Mouse (Mus musculus): Measurements from ENCODE around the gene Rapgef1. TPM values are rescaled to one million over a fixed set of nuclear protein-coding genes. Genes with fewer than 3 reads are reported as not detected.

Gene Rapgef1
- total and polyA plus RNA-seq, 3 experiments, result 86.5 to 185 (median 170) TPM

- TF ChIP-seq IRF4 (IDR thresholded peaks at IDR 0.05; ENCODE audit: low read depth, low read length) (peak; percentile 63), MEF2A (IDR thresholded peaks at IDR 0.05; ENCODE audit: borderline replicate concordance, low read depth, low read length) (peak; percentile 87), ZMIZ1 (IDR thresholded peaks at IDR 0.05; ENCODE audit: low read depth, low read length) (0 out of 2 replicates have a peak, but pooled peaks have one; percentile 64)
Measured at GRCm38 (mm10) chr2:29645071-29645628, 25.6 kb downstream of the Rapgef1 start (continued).

- dilution Hi-C loops (cut with MboI; ENCODE audit: extremely low pct_ligation_motif_present, extremely low pct_unique_long_range_greater_than_20kb, low sequenced_read_pairs), result no loop called here
Measured at GRCm38 (mm10) chr2:29646613-29647012, 27.1 kb downstream of the Rapgef1 start.

GRCm38 (mm10) chr2:29647162-29647561 lies 27.6 kb downstream of the Rapgef1 start:
- TF ChIP-seq ETS1 (conservative IDR thresholded peaks at IDR 0.05; ENCODE audit: low read depth, low read length) (peak; percentile 64), POLR2A (IDR thresholded peaks at IDR 0.05; ENCODE audit: low read depth, low read length) (0 out of 2 replicates have a peak, but pooled peaks have one; percentile 18), EP300 (IDR thresholded peaks at IDR 0.05; ENCODE audit: low read length) (peak; percentile 62), GABPA (IDR thresholded peaks at IDR 0.05; ENCODE audit: insufficient replicate concordance, low read depth, low read length) (no peak), JUND (conservative IDR thresholded peaks at IDR 0.05; ENCODE audit: low read depth, low read length) (no peak)
- H3K79me2 ChIP-seq (replicated peaks; ENCODE audit: control insufficient read depth, extremely low read depth, insufficient read depth, poor library complexity, severe bottlenecking), result peaks cover 90% of the 10 kb centered on the region
- H3K27me3 ChIP-seq (replicated peaks), result no peaks in the 10 kb centered on the region
- H3K9me3 ChIP-seq (replicated peaks; ENCODE audit: low read length), result no peaks in the 10 kb centered on the region
- dilution Hi-C loops (cut with MboI; ENCODE audit: extremely low pct_ligation_motif_present, extremely low pct_unique_long_range_greater_than_20kb, low sequenced_read_pairs), result no loop called here
- peak overlapping the region; percentile 98 for H3K27ac ChIP-seq (ENCODE audit: insufficient read depth, low read depth)
- no peak overlapping the region for H3K4me3 ChIP-seq (replicated peaks in 1 of 3; ENCODE audit: low read depth in 2 of 3, low read length in 2 of 3, poor library complexity in 1 of 3)
- in situ Hi-C loops (cut with MboI; ENCODE audit: low pct_ligation_motif_present, low pct_unique_long_range_greater_than_20kb, low sequenced_read_pairs), result no loop called here
- peaks cover 59 to 98% of the 10 kb centered on the region in 2 experiments for H3K4me1 ChIP-seq (ENCODE audit: control insufficient read depth in 1 of 2, insufficient read depth in 2 of 2)
- DNase-seq (ENCODE audit: extremely low read depth), result no peak
- H3K4me2 ChIP-seq (ENCODE audit: insufficient read depth, low read depth, poor library complexity, severe bottlenecking), result 0 out of 2 replicates have a peak overlapping the region, but pooled peaks have one; percentile 37
- peaks cover 5 to 69% of the 10 kb centered on the region in 2 experiments for H3K36me3 ChIP-seq (replicated peaks in 1 of 2; ENCODE audit: control insufficient read depth in 1 of 2, insufficient read depth in 1 of 2, low read length in 1 of 2)
- H3K9ac ChIP-seq (ENCODE audit: insufficient read depth, low read depth), result peak overlapping the region; percentile 46; the same call in 1 of the 2 replicates

More at GRCm38 (mm10) chr2:29646613-29647012, 27.1 kb downstream of the Rapgef1 start:
- Histone ChIP-seq H3K4me1 (ENCODE audit: control insufficient read depth in 1 of 2, insufficient read depth in 2 of 2) (peaks cover 59 to 98% of the 10 kb centered on the region in 2 experiments), H3K9me3 (replicated peaks; ENCODE audit: low read length) (no peaks in the 10 kb centered on the region), H3K4me2 (ENCODE audit: insufficient read depth, low read depth, poor library complexity, severe bottlenecking) (no peak overlapping the region; the same call in 1 of the 2 replicates), H3K9ac (ENCODE audit: insufficient read depth, low read depth) (0 out of 2 replicates have a peak overlapping the region, but pooled peaks have one; percentile 41), H3K27me3 (replicated peaks) (no peaks in the 10 kb centered on the region), H3K79me2 (replicated peaks; ENCODE audit: control insufficient read depth, extremely low read depth, insufficient read depth, poor library complexity, severe bottlenecking) (peaks cover 90% of the 10 kb centered on the region), H3K27ac (ENCODE audit: insufficient read depth, low read depth) (peak overlapping the region; percentile 98), H3K4me3 (replicated peaks in 1 of 3; ENCODE audit: low read depth in 2 of 3, low read length in 2 of 3, poor library complexity in 1 of 3) (no peak overlapping the region), H3K36me3 (replicated peaks in 1 of 2; ENCODE audit: control insufficient read depth in 1 of 2, insufficient read depth in 1 of 2, low read length in 1 of 2) (peaks cover 5 to 67% of the 10 kb centered on the region in 2 experiments)
- in situ Hi-C loops (cut with MboI; ENCODE audit: low pct_ligation_motif_present, low pct_unique_long_range_greater_than_20kb, low sequenced_read_pairs), result no loop called here
- no peak for TF ChIP-seq POLR2AphosphoS2 (IDR thresholded peaks at IDR 0.05; ENCODE audit: low read depth, low read length)
- TF ChIP-seq KAT2A (IDR thresholded peaks at IDR 0.05; ENCODE audit: insufficient replicate concordance, low read length), result no peak
- TF ChIP-seq CHD2 (IDR thresholded peaks at IDR 0.05; ENCODE audit: low read length), result no peak
- TF ChIP-seq NELFE (IDR thresholded peaks at IDR 0.05; ENCODE audit: low read depth, low read length), result no peak
- TF ChIP-seq TBP (conservative IDR thresholded peaks at IDR 0.05; ENCODE audit: low read depth, low read length), result no peak
- TF ChIP-seq HCFC1 (IDR thresholded peaks at IDR 0.05; ENCODE audit: low read depth, low read length), result no peak
- no peak for TF ChIP-seq MEF2A (IDR thresholded peaks at IDR 0.05; ENCODE audit: borderline replicate concordance, low read depth, low read length)
- TF ChIP-seq USF2 (conservative IDR thresholded peaks at IDR 0.05; ENCODE audit: low read depth, low read length), result no peak
- TF ChIP-seq ZKSCAN1 (IDR thresholded peaks at IDR 0.05; ENCODE audit: borderline replicate concordance, low read depth, low read length), result no peak
- no peak for TF ChIP-seq ZMIZ1 (IDR thresholded peaks at IDR 0.05; ENCODE audit: low read depth, low read length)
- TF ChIP-seq SMC3 (IDR thresholded peaks at IDR 0.05; ENCODE audit: low read depth, low read length), result no peak
- no peak for TF ChIP-seq MXI1 (IDR thresholded peaks at IDR 0.05; ENCODE audit: low read depth, low read length)
- TF ChIP-seq IRF4 (IDR thresholded peaks at IDR 0.05; ENCODE audit: low read depth, low read length), result no peak
- no peak for TF ChIP-seq CTCF (conservative IDR thresholded peaks at IDR 0.05 in 1 of 2, IDR thresholded peaks at IDR 0.05 in 1 of 2; ENCODE audit: low read depth in 2 of 2, low read length in 2 of 2)
- TF ChIP-seq ETS1 (conservative IDR thresholded peaks at IDR 0.05; ENCODE audit: low read depth, low read length), result no peak
- no peak for TF ChIP-seq BHLHE40 (IDR thresholded peaks at IDR 0.05; ENCODE audit: low read depth, low read length)
- DNase-seq (ENCODE audit: extremely low read depth), result no peak

Measured in CH12.LX (cell line).